Mouse (Mus musculus) gastrocnemius, postnatal 36 days (tissue): Measurements from ENCODE around the gene Rpl26. TPM values are rescaled to one million over a fixed set of nuclear protein-coding genes. Genes with fewer than 3 reads are reported as not detected.
"Not testable (repeated sequence)": the region's sequence is repeated elsewhere in the genome, so short reads cannot be mapped to it uniquely, and the experiment has no call there.

Source experiments
- DNase-seq, 2 experiments: peaks; one replicate each; pipeline ENCODE4 v3.0.0; 2022
- intact Hi-C: fragments of 180-260 bp; cut with DNase I; formaldehyde crosslinking; loops from one replicate; pipeline ENCODE4 v1.15.1; 2025
- total RNA-seq, 2 experiments: library from RNA; stranded (reverse); gene quantifications; 2 replicates each; pipeline ENCODE4 v1.2.3; 2021

Rpl26 gene
- total RNA-seq, 2 experiments from 2014 or later: 536 to 627 TPM

GRCm38 (mm10) chr11:68905665-68906460 lies 4.5 kb downstream of the Rpl26 start:
- intact Hi-C loops: loop anchor here (2.0 to 10.0 kb wide), 4 partner anchors 46 to 219 kb away; partner anchors contain the start of genes 9130213A22Rik, Aloxe3 and Hes7

GRCm38 (mm10) chr11:68906461-68906790 lies 5.0 kb downstream of the Rpl26 start:
- intact Hi-C loops: loop anchor here (5.0 to 10.0 kb wide), 2 partner anchors 46 to 218 kb away; partner anchors contain the start of genes 9130213A22Rik, Aloxe3 and Hes7
- no peak for DNase-seq

More at GRCm38 (mm10) chr11:68905665-68906460, 4.5 kb downstream of the Rpl26 start:
- no peak for DNase-seq

- intact Hi-C loops: loop anchor here (5.0 to 10.0 kb wide), 2 partner anchors 45 to 218 kb away; partner anchors contain the start of genes 9130213A22Rik, Aloxe3 and Hes7
- no peak for DNase-seq
These were observed 5.9 kb downstream of the Rpl26 start for GRCm38 (mm10) chr11:68907251-68907650.

GRCm38 (mm10) chr11:68908846-68909503 lies 7.6 kb downstream of the Rpl26 start:
- intact Hi-C loops: loop anchor here (5.0 to 10.0 kb wide), 2 partner anchors 43 to 216 kb away; partner anchors contain the start of genes 9130213A22Rik, Aloxe3 and Hes7
- no peak for DNase-seq

- intact Hi-C loops: no loop called here
- DNase-seq: no peak
These were observed 10.3 kb downstream of the Rpl26 start for GRCm38 (mm10) chr11:68911531-68912177.

GRCm38 (mm10) chr11:68914566-68914965 lies 13.2 kb downstream of the Rpl26 start:
- DNase-seq: no peak
- intact Hi-C loops: no loop called here

- DNase-seq: no peak
- intact Hi-C loops: no loop called here
These were observed 21.8 kb downstream of the Rpl26 start for GRCm38 (mm10) chr11:68923191-68923590.

GRCm38 (mm10) chr11:68924749-68925148 lies 23.4 kb downstream of the Rpl26 start:
- intact Hi-C loops: no loop called here
- no peak for DNase-seq

GRCm38 (mm10) chr11:68926981-68927380 lies 25.6 kb downstream of the Rpl26 start, which contains the start of gene Odf4:
Odf4 (minus strand) TSS chr11:68927081.
- no peak for DNase-seq
- intact Hi-C loops: no loop called here

- no peak for DNase-seq
- intact Hi-C loops: no loop called here
These were observed 28.6 kb downstream of the Rpl26 start for GRCm38 (mm10) chr11:68929947-68930346.

GRCm38 (mm10) chr11:68933885-68934507 lies 32.6 kb downstream of the Rpl26 start:
- no peak for DNase-seq
- intact Hi-C loops: no loop called here

- intact Hi-C loops: not testable (repeated sequence)
These were observed 35.6 kb downstream of the Rpl26 start for GRCm38 (mm10) chr11:68936951-68937350.

GRCm38 (mm10) chr11:68939451-68940304 lies 38.3 kb downstream of the Rpl26 start:
- intact Hi-C loops: no loop called here
- DNase-seq: peak; percentile 73 to 79

More at GRCm38 (mm10) chr11:68936951-68937350, 35.6 kb downstream of the Rpl26 start:
- DNase-seq: not testable (repeated sequence)

GRCm38 (mm10) chr11:68940516-68940915 lies 39.1 kb downstream of the Rpl26 start:
- intact Hi-C loops: no loop called here
- DNase-seq: no peak

- intact Hi-C loops: no loop called here
- no peak for DNase-seq
These were observed 41.3 kb downstream of the Rpl26 start for GRCm38 (mm10) chr11:68942731-68943130.

- intact Hi-C loops: no loop called here
These were observed 43.9 kb downstream of the Rpl26 start for GRCm38 (mm10) chr11:68945245-68945644.

GRCm38 (mm10) chr11:68946001-68946400 lies 44.6 kb downstream of the Rpl26 start:
- no peak for DNase-seq
- intact Hi-C loops: no loop called here

More at GRCm38 (mm10) chr11:68945245-68945644, 43.9 kb downstream of the Rpl26 start:
- DNase-seq: no peak

GRCm38 (mm10) chr11:68946806-68947440 lies 45.5 kb downstream of the Rpl26 start:
- intact Hi-C loops: no loop called here
- no peak for DNase-seq

GRCm38 (mm10) chr11:68947542-68947993 lies 46.2 kb downstream of the Rpl26 start:
- DNase-seq: no peak
- intact Hi-C loops: no loop called here
